Mouse (Mus musculus) embryo, embryonic 10 days (tissue): ENCODE measurements around the gene Ssxb10.
A peak's percentile ranks its signal among the peaks of the same experiment; 100 is the strongest.
"Not testable (repeated sequence)": the region's sequence is repeated elsewhere in the genome, so short reads cannot be mapped to it uniquely, and the experiment has no call there.

ENCODE experiments used
- DNase-seq: peaks from one replicate; pipeline ENCODE4 v3.0.0-alpha.2; 2015; ENCODE audit warnings: low spot score

Gene Ssxb10

DNA sequence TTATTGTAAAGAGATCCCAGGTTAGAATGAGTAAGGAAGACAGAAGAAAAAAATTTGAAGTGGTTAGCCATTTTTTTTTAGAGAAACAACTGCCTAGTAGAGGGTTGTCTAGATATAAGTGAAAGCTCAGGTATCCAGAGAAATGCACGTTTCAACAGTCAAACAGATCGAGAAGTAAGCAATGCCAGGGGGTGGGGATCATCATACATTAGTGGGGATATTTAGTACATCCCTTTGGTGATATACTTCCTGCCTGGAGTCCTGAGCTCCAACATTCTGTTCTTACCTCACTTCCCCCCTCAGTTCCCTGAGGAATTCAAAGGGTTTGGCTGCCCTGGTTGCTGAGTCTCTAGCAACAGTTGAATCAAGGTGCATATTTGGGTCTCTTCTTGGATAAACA, at the start of gene Ssxb10:
Gene Ssxb10, plus strand, starts transcription at position 301 of the 400 bp plus-strand sequence.
- no peak for DNase-seq

DNA sequence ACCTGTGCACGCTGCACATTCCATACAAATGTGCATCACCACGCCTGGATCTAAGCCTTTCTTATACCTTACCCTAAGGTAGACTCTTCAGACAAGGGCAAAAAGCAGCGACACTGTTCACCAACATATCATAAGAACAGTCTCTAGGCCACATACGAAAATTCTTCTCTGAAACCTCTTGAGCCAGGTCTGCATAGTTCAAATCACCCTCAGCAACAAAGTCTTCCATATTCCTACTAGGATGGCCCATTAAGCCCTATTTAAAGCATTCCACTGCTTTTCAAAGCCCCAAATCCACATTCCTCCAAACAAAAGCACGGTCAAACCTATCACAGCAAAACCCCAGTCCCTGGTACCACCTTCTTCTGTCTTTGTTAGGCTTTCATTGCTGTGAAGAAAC, 38.6 kb upstream of the Ssxb10 start:
- DNase-seq = no peak

DNA sequence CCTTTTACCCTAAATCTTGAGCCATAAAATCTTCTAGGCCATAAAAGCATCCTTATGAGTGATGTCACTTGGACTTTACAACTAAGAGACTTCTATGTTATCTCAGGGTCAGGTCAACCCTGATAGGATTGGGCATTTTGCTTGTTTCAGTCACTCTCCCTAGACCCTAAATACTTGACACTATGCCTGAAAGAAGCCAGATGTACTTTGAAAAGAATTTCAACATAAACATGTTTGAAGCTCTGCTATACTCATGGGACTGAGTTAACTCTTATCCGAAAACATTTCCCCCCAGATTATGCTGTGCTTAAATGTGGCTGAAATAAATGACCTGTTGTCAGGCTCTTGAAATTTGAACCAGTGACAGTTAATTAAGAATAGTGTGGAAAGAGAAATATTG, 17.9 kb upstream of the Ssxb10 start:
- peak; percentile 4 for DNase-seq

DNA sequence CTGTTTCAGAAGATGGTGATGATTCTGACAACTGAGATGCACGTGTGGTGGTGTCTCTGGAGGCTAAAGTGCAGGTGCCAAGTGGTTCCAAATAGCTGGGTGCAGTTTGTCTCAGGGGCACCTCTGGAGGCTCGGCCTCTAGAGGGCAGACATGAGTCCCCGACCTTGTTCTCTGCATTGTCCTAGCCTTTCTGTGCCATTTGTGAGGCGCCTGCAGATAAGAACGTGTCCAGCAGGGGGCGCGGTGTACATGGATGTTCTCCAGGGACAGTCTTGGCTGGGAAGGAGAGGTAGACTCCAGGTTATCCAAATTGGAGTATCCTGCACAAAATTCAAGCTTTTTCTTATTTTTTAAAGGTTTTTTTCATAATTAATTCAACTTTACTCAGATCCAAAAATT, 12.3 kb upstream of the Ssxb10 start:
- DNase-seq = peak; percentile 33

DNA sequence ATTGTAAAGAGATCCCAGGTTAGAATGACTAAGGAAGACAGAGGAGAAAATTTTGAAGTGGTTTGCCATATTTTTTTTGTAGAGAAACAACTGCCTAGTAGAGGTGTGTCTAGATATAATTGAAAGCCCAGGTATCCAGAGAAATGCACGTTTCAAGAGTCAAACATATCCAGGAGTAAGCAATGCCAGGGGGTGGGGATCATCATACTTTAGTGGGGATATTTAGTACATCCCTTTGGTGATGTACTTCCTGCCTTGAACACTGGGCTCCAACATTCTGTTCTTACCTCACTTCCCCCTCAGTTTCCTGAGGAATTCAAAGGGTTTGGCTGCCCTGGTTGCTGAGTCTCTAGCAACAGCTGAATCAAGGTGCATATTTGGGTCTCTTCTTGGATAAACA, 39.5 kb downstream of the Ssxb10 start, which contains the start of gene Ssxb9:
Gene Ssxb9, plus strand, starts transcription at position 301 of the 400 bp plus-strand sequence.
- DNase-seq = not testable (repeated sequence)
